Mouse (Mus musculus): ENCODE results near the gene Sash1. TPM values are rescaled to one million over a fixed set of nuclear protein-coding genes. Genes with fewer than 3 reads are reported as not detected.
A peak's percentile ranks its signal among the peaks of the same experiment; 100 is the strongest.
"Not testable (repeated sequence)": the region's sequence is repeated elsewhere in the genome, so short reads cannot be mapped to it uniquely, and the experiment has no call there.

The Sash1 gene
- total RNA-seq, 2 experiments from 2014 or later: 46.9 to 55.4 TPM

- TF ChIP-seq CTCF (IDR thresholded peaks at IDR 0.05): peak; percentile 94
- H3K4me3 ChIP-seq: no peak overlapping the region
- peak; percentile 43 to 73 for DNase-seq (ENCODE audit: extremely low spot score in 1 of 2, low spot score in 2 of 2)
- intact Hi-C loops (cut with DNase I): loop anchor here (1.0 to 10.0 kb wide), 4 partner anchors 24 to 1009 kb away; partner anchors contain the start of gene Samd5
- no peak overlapping the region for H3K27ac ChIP-seq
These were observed 143.0 kb downstream of the Sash1 start for GRCm38 (mm10) chr10:8742872-8743271.

GRCm38 (mm10) chr10:8741505-8741904 is 144.4 kb downstream of the Sash1 start:
- TF ChIP-seq CTCF (IDR thresholded peaks at IDR 0.05): no peak
- no peak overlapping the region for H3K4me3 ChIP-seq
- no peak overlapping the region for H3K27ac ChIP-seq
- intact Hi-C loops (cut with DNase I): loop anchor here (5.0 to 10.0 kb wide), 2 partner anchors 933 to 1011 kb away; partner anchors contain the start of gene Samd5
- DNase-seq (ENCODE audit: extremely low spot score in 1 of 2, low spot score in 2 of 2): no peak

GRCm38 (mm10) chr10:8740797-8741196 is 145.1 kb downstream of the Sash1 start:
- TF ChIP-seq CTCF (IDR thresholded peaks at IDR 0.05): no peak
- DNase-seq (ENCODE audit: extremely low spot score in 1 of 2, low spot score in 2 of 2): no peak
- Histone ChIP-seq H3K4me3 (no peak overlapping the region), H3K27ac (no peak overlapping the region)
- intact Hi-C loops (cut with DNase I): loop anchor here (5.0 to 10.0 kb wide), 2 partner anchors 934 to 1012 kb away; partner anchors contain the start of gene Samd5

GRCm38 (mm10) chr10:8729387-8730337 is 156.2 kb downstream of the Sash1 start:
- no peak for DNase-seq (ENCODE audit: extremely low spot score in 1 of 2, low spot score in 2 of 2)
- H3K27ac ChIP-seq: no peak overlapping the region
- intact Hi-C loops (cut with DNase I): no loop called here
- H3K4me3 ChIP-seq: no peak overlapping the region
- no peak for TF ChIP-seq CTCF (IDR thresholded peaks at IDR 0.05)

GRCm38 (mm10) chr10:8719345-8719744 is 166.5 kb downstream of the Sash1 start:
- Histone ChIP-seq H3K27ac (no peak overlapping the region), H3K4me3 (no peak overlapping the region)
- no peak for TF ChIP-seq CTCF (IDR thresholded peaks at IDR 0.05)
- DNase-seq (ENCODE audit: extremely low spot score in 1 of 2, low spot score in 2 of 2): no peak
- intact Hi-C loops (cut with DNase I): loop anchor here (5.0 kb wide), 1 partner anchor 397 kb away; no protein-coding TSS in a partner anchor

- Histone ChIP-seq H3K4me3 (no peak overlapping the region), H3K27ac (no peak overlapping the region)
- DNase-seq (ENCODE audit: extremely low spot score in 1 of 2, low spot score in 2 of 2): no peak
- no peak for TF ChIP-seq CTCF (IDR thresholded peaks at IDR 0.05)
- intact Hi-C loops (cut with DNase I): loop anchor here (5.0 kb wide), 1 partner anchor 397 kb away; no protein-coding TSS in a partner anchor
These were observed 167.0 kb downstream of the Sash1 start for GRCm38 (mm10) chr10:8718831-8719230.

- intact Hi-C loops (cut with DNase I): loop anchor here (5.0 kb wide), 1 partner anchor 395 kb away; no protein-coding TSS in a partner anchor
- no peak overlapping the region for H3K27ac ChIP-seq
- no peak for DNase-seq (ENCODE audit: extremely low spot score in 1 of 2, low spot score in 2 of 2)
- TF ChIP-seq CTCF (IDR thresholded peaks at IDR 0.05): no peak
- H3K4me3 ChIP-seq: no peak overlapping the region
These were observed 168.7 kb downstream of the Sash1 start for GRCm38 (mm10) chr10:8717171-8717570.

- Histone ChIP-seq H3K4me3 (no peak overlapping the region), H3K27ac (no peak overlapping the region)
- TF ChIP-seq CTCF (IDR thresholded peaks at IDR 0.05): peak; percentile 92
- peak; percentile 72 to 81 for DNase-seq (ENCODE audit: extremely low spot score in 1 of 2, low spot score in 2 of 2)
- intact Hi-C loops (cut with DNase I): loop anchor here (2.0 to 5.0 kb wide), 4 partner anchors 187 to 833 kb away; no protein-coding TSS in a partner anchor
These were observed 170.1 kb downstream of the Sash1 start for GRCm38 (mm10) chr10:8715679-8716284.

- H3K27ac ChIP-seq; H3K4me3 ChIP-seq; DNase-seq (ENCODE audit: extremely low spot score in 1 of 2, low spot score in 2 of 2); intact Hi-C loops (cut with DNase I): not testable (repeated sequence)
These were observed 189.2 kb downstream of the Sash1 start for GRCm38 (mm10) chr10:8696636-8697035.

GRCm38 (mm10) chr10:8693996-8694500 is 191.8 kb downstream of the Sash1 start:
- H3K27ac ChIP-seq: no peak overlapping the region
- no peak overlapping the region for H3K4me3 ChIP-seq
- intact Hi-C loops (cut with DNase I): no loop called here
- no peak for DNase-seq (ENCODE audit: extremely low spot score in 1 of 2, low spot score in 2 of 2)
- no peak for TF ChIP-seq CTCF (IDR thresholded peaks at IDR 0.05)

- Histone ChIP-seq H3K27ac (no peak overlapping the region), H3K4me3 (no peak overlapping the region)
- DNase-seq (ENCODE audit: extremely low spot score in 1 of 2, low spot score in 2 of 2): no peak
- TF ChIP-seq CTCF (IDR thresholded peaks at IDR 0.05): no peak
- intact Hi-C loops (cut with DNase I): no loop called here
These were observed 192.3 kb downstream of the Sash1 start for GRCm38 (mm10) chr10:8693561-8693960.

- DNase-seq (ENCODE audit: extremely low spot score in 1 of 2, low spot score in 2 of 2): no peak
- TF ChIP-seq CTCF (IDR thresholded peaks at IDR 0.05): no peak
- no peak overlapping the region for H3K4me3 ChIP-seq
- intact Hi-C loops (cut with DNase I): no loop called here
- H3K27ac ChIP-seq: no peak overlapping the region
These were observed 193.3 kb downstream of the Sash1 start for GRCm38 (mm10) chr10:8692531-8692930.
